Mouse (Mus musculus): Measurements from ENCODE around the gene Asgr2. TPM values are rescaled to one million over a fixed set of nuclear protein-coding genes. Genes with fewer than 3 reads are reported as not detected.

Asgr2 gene
- 0.17 and 0.19 TPM in 2 replicates for polyA plus RNA-seq (2015; fragmentation: Nextera tagmentation; extraction: Ambion mirVana)

GRCm38 (mm10) chr11:70091986-70092783 lies at the start of gene Asgr2:
Gene Asgr2 (plus strand): TSS chr11:70092644.
- H3K9me3 ChIP-seq (ENCODE audit: low read length) = no peaks in the 10 kb centered on the region
- no peak for ATAC-seq (ENCODE audit: low FRiP score, low TSS enrichment)
- no peak within 1 kb of the TSS for H3K4me3 ChIP-seq (ENCODE audit: low read length)
- no peaks in the 10 kb centered on the region for H3K27me3 ChIP-seq (ENCODE audit: insufficient read depth, low read length)
- no peak within 1 kb of the TSS for H3K9ac ChIP-seq (replicated peaks; ENCODE audit: low read length)
- no peak within 1 kb of the TSS for H3K4me2 ChIP-seq (replicated peaks; ENCODE audit: low read depth, low read length)
- WGBS = 54% methylated on average over 12 of the region's 12 CpGs
- H3K36me3 ChIP-seq (ENCODE audit: insufficient read depth, low read length) = no peaks in the 10 kb centered on the region
- H3K27ac ChIP-seq (ENCODE audit: low read length) = no peak within 1 kb of the TSS
- H3K4me1 ChIP-seq (ENCODE audit: insufficient read depth, low read length) = 0 out of 2 replicates have a peak, but pooled peaks cover 6% of the 10 kb centered on the region

DNA sequence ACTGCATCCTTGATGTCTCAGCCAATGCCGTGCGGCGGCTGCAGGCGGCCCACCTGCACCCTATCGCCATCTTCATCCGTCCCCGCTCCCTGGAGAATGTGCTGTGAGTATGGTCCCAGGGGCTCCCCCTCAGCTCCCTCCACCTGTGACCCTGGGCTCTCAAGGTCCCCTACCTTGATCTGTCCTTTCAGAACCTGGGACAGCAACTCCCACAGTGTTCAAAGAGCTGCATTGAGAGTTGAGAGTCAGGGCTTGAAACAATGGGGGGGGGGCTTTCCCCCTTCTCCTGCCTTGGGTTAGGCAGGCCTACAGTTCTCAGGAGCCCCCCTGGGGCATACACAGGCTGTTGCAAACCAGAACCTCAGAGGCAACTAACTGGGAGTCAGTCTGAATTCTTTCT lies 48.8 kb upstream of the Asgr2 start:
- H3K4me2 ChIP-seq (replicated peaks; ENCODE audit: low read depth, low read length) = no peak overlapping the region
- no peak overlapping the region for H3K27ac ChIP-seq (ENCODE audit: low read length)
- no peak for ATAC-seq (ENCODE audit: low FRiP score, low TSS enrichment)
- WGBS = 85% methylated on average over 7 of the region's 7 CpGs
- no peak overlapping the region for H3K9ac ChIP-seq (replicated peaks; ENCODE audit: low read length)
- H3K4me1 ChIP-seq (ENCODE audit: insufficient read depth, low read length) = 0 out of 2 replicates have a peak, but pooled peaks cover 3% of the 10 kb centered on the region
- H3K36me3 ChIP-seq (ENCODE audit: insufficient read depth, low read length) = peaks cover 36% of the 10 kb centered on the region
- no peaks in the 10 kb centered on the region for H3K9me3 ChIP-seq (ENCODE audit: low read length)
- H3K4me3 ChIP-seq (ENCODE audit: low read length) = no peak overlapping the region
- no peaks in the 10 kb centered on the region for H3K27me3 ChIP-seq (ENCODE audit: insufficient read depth, low read length)

DNA sequence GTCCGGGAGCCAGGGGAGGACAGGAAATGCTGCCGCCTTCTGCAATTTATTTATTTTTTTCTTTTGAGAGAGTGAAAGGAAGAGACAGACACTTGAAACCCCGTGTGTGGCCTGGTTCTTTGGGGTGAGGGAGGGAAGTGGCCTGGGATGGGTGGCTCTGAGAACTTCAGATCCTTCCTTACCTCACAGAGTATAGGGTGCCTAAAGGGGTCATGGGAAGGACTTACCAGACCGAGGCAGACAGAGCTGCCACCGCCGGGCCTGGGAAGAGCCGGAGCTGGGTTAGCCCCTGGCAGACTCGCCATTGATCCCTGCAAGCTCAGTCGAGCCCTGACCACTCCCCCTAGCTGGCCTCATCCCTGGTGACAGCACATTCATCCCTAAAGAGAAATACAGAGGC lies 47.0 kb upstream of the Asgr2 start:
- Histone ChIP-seq H3K9ac (replicated peaks; ENCODE audit: low read length) (no peak overlapping the region), H3K36me3 (ENCODE audit: insufficient read depth, low read length) (peaks cover 22% of the 10 kb centered on the region; the same call in 1 of the 2 replicates), H3K27me3 (ENCODE audit: insufficient read depth, low read length) (no peaks in the 10 kb centered on the region), H3K9me3 (ENCODE audit: low read length) (no peaks in the 10 kb centered on the region), H3K4me2 (replicated peaks; ENCODE audit: low read depth, low read length) (no peak overlapping the region), H3K27ac (ENCODE audit: low read length) (no peak overlapping the region; the same call in 1 of the 2 replicates), H3K4me3 (ENCODE audit: low read length) (no peak overlapping the region), H3K4me1 (ENCODE audit: insufficient read depth, low read length) (0 out of 2 replicates have a peak, but pooled peaks cover 3% of the 10 kb centered on the region)
- peak; percentile 53 for ATAC-seq (ENCODE audit: low FRiP score, low TSS enrichment)
- WGBS = 20% methylated on average over 9 of the region's 9 CpGs

- Histone ChIP-seq H3K27me3 (ENCODE audit: insufficient read depth, low read length) (no peaks in the 10 kb centered on the region), H3K4me1 (ENCODE audit: insufficient read depth, low read length) (0 out of 2 replicates have a peak, but pooled peaks cover 3% of the 10 kb centered on the region), H3K4me2 (replicated peaks; ENCODE audit: low read depth, low read length) (no peak overlapping the region), H3K36me3 (ENCODE audit: insufficient read depth, low read length) (no peaks in the 10 kb centered on the region), H3K27ac (ENCODE audit: low read length) (no peak overlapping the region), H3K9me3 (ENCODE audit: low read length) (no peaks in the 10 kb centered on the region), H3K4me3 (ENCODE audit: low read length) (no peak overlapping the region), H3K9ac (replicated peaks; ENCODE audit: low read length) (no peak overlapping the region)
- WGBS = 72% methylated on average over 6 of the region's 6 CpGs
- ATAC-seq (ENCODE audit: low FRiP score, low TSS enrichment) = no peak
Measured at GRCm38 (mm10) chr11:70049366-70049765, 43.1 kb upstream of the Asgr2 start.

- H3K4me2 ChIP-seq (replicated peaks; ENCODE audit: low read depth, low read length) = no peak overlapping the region
- H3K36me3 ChIP-seq (ENCODE audit: insufficient read depth, low read length) = no peaks in the 10 kb centered on the region
- H3K4me1 ChIP-seq (ENCODE audit: insufficient read depth, low read length) = 0 out of 2 replicates have a peak, but pooled peaks cover 3% of the 10 kb centered on the region
- no peaks in the 10 kb centered on the region for H3K27me3 ChIP-seq (ENCODE audit: insufficient read depth, low read length)
- no peak overlapping the region for H3K27ac ChIP-seq (ENCODE audit: low read length)
- no peak for ATAC-seq (ENCODE audit: low FRiP score, low TSS enrichment)
- H3K9ac ChIP-seq (replicated peaks; ENCODE audit: low read length) = no peak overlapping the region
- H3K9me3 ChIP-seq (ENCODE audit: low read length) = no peaks in the 10 kb centered on the region
- no peak overlapping the region for H3K4me3 ChIP-seq (ENCODE audit: low read length)
- 61% methylated on average over 10 of the region's 10 CpGs for WGBS
Measured at GRCm38 (mm10) chr11:70049816-70050215, 42.6 kb upstream of the Asgr2 start.

DNA sequence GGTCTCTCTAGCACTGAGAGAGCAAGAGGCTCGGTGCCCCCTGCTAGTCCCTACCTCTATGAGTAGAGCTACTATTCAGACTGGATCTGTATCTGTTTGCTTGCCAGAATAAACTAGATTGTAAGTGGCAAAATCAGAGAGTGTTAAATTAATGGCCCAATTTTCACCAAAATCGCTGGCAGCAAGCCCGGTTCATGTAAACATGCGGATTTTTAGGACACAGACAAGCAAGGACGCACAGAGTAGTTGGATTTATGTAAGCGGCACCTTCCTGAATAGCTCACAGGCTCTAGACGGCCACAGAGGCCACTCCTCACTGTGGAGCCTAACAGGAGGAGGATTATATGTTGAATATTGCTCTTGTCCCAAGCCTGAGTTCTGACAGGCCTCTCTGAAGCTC lies 39.3 kb upstream of the Asgr2 start:
- no peaks in the 10 kb centered on the region for H3K36me3 ChIP-seq (ENCODE audit: insufficient read depth, low read length)
- no peaks in the 10 kb centered on the region for H3K27me3 ChIP-seq (ENCODE audit: insufficient read depth, low read length)
- H3K9ac ChIP-seq (replicated peaks; ENCODE audit: low read length) = no peak overlapping the region
- WGBS = 65% methylated on average over 7 of the region's 7 CpGs
- no peak for ATAC-seq (ENCODE audit: low FRiP score, low TSS enrichment)
- no peak overlapping the region for H3K27ac ChIP-seq (ENCODE audit: low read length)
- H3K4me1 ChIP-seq (ENCODE audit: insufficient read depth, low read length) = peaks cover 4% of the 10 kb centered on the region; the same call in 1 of the 2 replicates
- no peaks in the 10 kb centered on the region for H3K9me3 ChIP-seq (ENCODE audit: low read length)
- H3K4me2 ChIP-seq (replicated peaks; ENCODE audit: low read depth, low read length) = no peak overlapping the region
- H3K4me3 ChIP-seq (ENCODE audit: low read length) = no peak overlapping the region

- no peak within 1 kb of the TSS for H3K4me2 ChIP-seq (replicated peaks; ENCODE audit: low read depth, low read length)
- H3K9ac ChIP-seq (replicated peaks; ENCODE audit: low read length) = no peak within 1 kb of the TSS; the same call in 1 of the 2 replicates
- no peaks in the 10 kb centered on the region for H3K9me3 ChIP-seq (ENCODE audit: low read length)
- no peaks in the 10 kb centered on the region for H3K36me3 ChIP-seq (ENCODE audit: insufficient read depth, low read length)
- H3K4me1 ChIP-seq (ENCODE audit: insufficient read depth, low read length) = peaks cover 4% of the 10 kb centered on the region; the same call in 1 of the 2 replicates
- H3K4me3 ChIP-seq (ENCODE audit: low read length) = no peak within 1 kb of the TSS
- H3K27me3 ChIP-seq (ENCODE audit: insufficient read depth, low read length) = no peaks in the 10 kb centered on the region
- WGBS = 87% methylated on average over 10 of the region's 10 CpGs
- no peak within 1 kb of the TSS for H3K27ac ChIP-seq (ENCODE audit: low read length)
- ATAC-seq (ENCODE audit: low FRiP score, low TSS enrichment) = no peak
Measured at GRCm38 (mm10) chr11:70053898-70054570, 38.4 kb upstream of the Asgr2 start, which contains the start of gene Asgr1. Gene Asgr1 (plus strand): TSS chr11:70054085.

DNA sequence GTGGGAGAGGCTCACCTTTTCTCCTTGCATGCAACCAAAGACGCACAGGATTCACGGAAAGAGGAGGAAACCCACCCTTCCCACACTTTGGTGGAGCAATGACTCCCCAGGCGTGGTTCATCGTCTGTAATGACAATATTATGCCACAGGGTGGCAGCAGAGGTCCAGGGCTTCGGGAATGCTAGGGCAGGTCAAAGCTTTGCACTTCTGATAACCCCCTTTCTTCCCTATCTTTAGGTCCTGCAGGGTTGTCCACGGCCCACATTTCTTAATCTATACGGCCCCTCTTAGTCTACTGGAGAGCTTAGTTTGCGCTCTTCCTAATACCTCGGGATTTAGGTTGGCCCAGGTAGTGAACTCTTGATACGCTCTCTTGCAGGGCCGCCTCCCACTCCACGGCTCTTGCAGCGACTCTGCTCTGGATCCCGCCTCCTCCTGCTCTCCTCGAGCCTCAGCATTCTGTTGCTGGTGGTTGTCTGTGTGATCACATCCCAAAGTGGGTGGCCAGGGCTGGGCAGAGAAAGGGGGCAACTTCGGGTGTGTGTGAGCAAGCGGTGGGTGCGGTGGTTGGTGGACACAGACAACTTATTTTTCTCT lies 36.7 kb upstream of the Asgr2 start:
- peaks cover 4% of the 10 kb centered on the region; the same call in 1 of the 2 replicates for H3K4me1 ChIP-seq (ENCODE audit: insufficient read depth, low read length)
- H3K9ac ChIP-seq (replicated peaks; ENCODE audit: low read length) = 0 out of 2 replicates have a peak overlapping the region, but pooled peaks have one; percentile 25
- no peak overlapping the region for H3K27ac ChIP-seq (ENCODE audit: low read length)
- no peak overlapping the region for H3K4me3 ChIP-seq (ENCODE audit: low read length)
- H3K4me2 ChIP-seq (replicated peaks; ENCODE audit: low read depth, low read length) = peak overlapping the region; percentile 37
- no peaks in the 10 kb centered on the region for H3K27me3 ChIP-seq (ENCODE audit: insufficient read depth, low read length)
- ATAC-seq (ENCODE audit: low FRiP score, low TSS enrichment) = peak; percentile 56
- no peaks in the 10 kb centered on the region for H3K36me3 ChIP-seq (ENCODE audit: insufficient read depth, low read length)
- H3K9me3 ChIP-seq (ENCODE audit: low read length) = no peaks in the 10 kb centered on the region
- 21% methylated on average over 18 of the region's 18 CpGs for WGBS

GRCm38 (mm10) chr11:70057805-70058204 lies 34.6 kb upstream of the Asgr2 start:
- H3K9me3 ChIP-seq (ENCODE audit: low read length) = no peaks in the 10 kb centered on the region
- 55% methylated on average over 9 of the region's 9 CpGs for WGBS
- ATAC-seq (ENCODE audit: low FRiP score, low TSS enrichment) = no peak
- H3K27ac ChIP-seq (ENCODE audit: low read length) = no peak overlapping the region
- H3K4me3 ChIP-seq (ENCODE audit: low read length) = no peak overlapping the region
- no peaks in the 10 kb centered on the region for H3K36me3 ChIP-seq (ENCODE audit: insufficient read depth, low read length)
- H3K4me1 ChIP-seq (ENCODE audit: insufficient read depth, low read length) = peaks cover 4% of the 10 kb centered on the region; the same call in 1 of the 2 replicates
- H3K9ac ChIP-seq (replicated peaks; ENCODE audit: low read length) = no peak overlapping the region
- 0 out of 2 replicates have a peak, but pooled peaks cover 2% of the 10 kb centered on the region for H3K27me3 ChIP-seq (ENCODE audit: insufficient read depth, low read length)
- no peak overlapping the region for H3K4me2 ChIP-seq (replicated peaks; ENCODE audit: low read depth, low read length)
